In genomic region chr5:26941471-26941870, GRCm38 (mm10) we compare ENCODE assay signal across 24 mouse cellular contexts.
"Had no signal": no experiment of that assay in that cellular context is flagged by ENCODE, and none has a peak within 500 bp of the region (broad histone marks: within the 10 kb centered on the region; RNA-seq: fewer than 3 reads in every experiment).

No protein-coding gene starts in this region.

- H3K9ac ChIP-seq: heart, embryonic 12.5 days; hindbrain, embryonic 12.5 days; hindbrain, embryonic 14.5 days; intestine, embryonic 15.5 days; liver, embryonic 13.5 days had no signal

- H3K4me1 ChIP-seq: heart, embryonic 12.5 days; hindbrain, embryonic 12.5 days; intestine, embryonic 15.5 days; liver, embryonic 13.5 days had no signal

- DNase-seq: gastrocnemius, adult 2 months; gastrocnemius, postnatal 10 days; gastrocnemius, postnatal 25 days; heart, postnatal 10 days; heart, postnatal 4 days; kidney, adult 18-20 months; kidney, adult 8-10 months; kidney, postnatal 10 days; kidney, postnatal 25 days; kidney, postnatal 4 days; liver; liver, embryonic 13.5 days had no signal

- H3K27ac ChIP-seq: gastrocnemius, adult 2 months; heart, embryonic 10.5 days; hindbrain, embryonic 10.5 days; hindbrain, embryonic 12.5 days; hindbrain, embryonic 14.5 days; intestine, embryonic 15.5 days; layer of hippocampus, adult 2 months; left cerebral cortex, adult 2 months; liver, embryonic 13.5 days had no signal

- H3K4me2 ChIP-seq: heart, embryonic 12.5 days; hindbrain, embryonic 12.5 days; hindbrain, embryonic 14.5 days; intestine, embryonic 15.5 days; liver, embryonic 11.5 days; liver, embryonic 13.5 days had no signal

- ATAC-seq: hindbrain, embryonic 16.5 days; inflammation-experienced regulatory T-cells, adult 6 months; intestine, embryonic 15.5 days; intestine, postnatal 0 days had no signal

- H3K9me3 ChIP-seq: heart, embryonic 10.5 days; heart, embryonic 12.5 days; hindbrain, embryonic 10.5 days; hindbrain, embryonic 12.5 days; intestine, embryonic 15.5 days; liver, embryonic 13.5 days had no signal

- H3K27me3 ChIP-seq: hindbrain, embryonic 12.5 days; intestine, embryonic 15.5 days; liver, embryonic 13.5 days had no signal

- H3K4me3 ChIP-seq: gastrocnemius, adult 2 months; heart, embryonic 10.5 days; heart, embryonic 12.5 days; hindbrain, embryonic 10.5 days; hindbrain, embryonic 12.5 days; intestine, embryonic 15.5 days; layer of hippocampus, adult 2 months; left cerebral cortex, adult 2 months; liver, embryonic 13.5 days had no signal

- H3K36me3 ChIP-seq: heart, embryonic 10.5 days; heart, embryonic 12.5 days; hindbrain, embryonic 10.5 days; hindbrain, embryonic 12.5 days; intestine, embryonic 15.5 days; liver, embryonic 13.5 days had no signal
